Mouse (Mus musculus) E14TG2a.4 (cell line): ENCODE results near the gene Usp15.

Experiments
- CTCF ChIP-seq: conservative IDR thresholded peaks from 2 replicates; pipeline ENCODE4 v1.5.1; 2014; ENCODE audit warnings: low read length
- POU5F1 ChIP-seq: IDR thresholded peaks from 2 replicates; pipeline ENCODE4 v1.6.1; 2014; ENCODE audit warnings: low read length, borderline replicate concordance

- TF ChIP-seq CTCF (no peak), POU5F1 (no peak)
Observed at GRCm38 (mm10) chr10:123165542-123165941, 31.3 kb downstream of the Usp15 start.
